Mouse (Mus musculus): ENCODE results near the gene Otulin. TPM values are rescaled to one million over a fixed set of nuclear protein-coding genes. Genes with fewer than 3 reads are reported as not detected.

Gene Otulin
- total RNA-seq, 2 experiments from 2014 or later, result 22.8 to 28.6 TPM

- DNase-seq (ENCODE audit: extremely low spot score in 1 of 2, low spot score in 2 of 2), result no peak
- intact Hi-C loops (cut with DNase I), result no loop called here
Observed at GRCm38 (mm10) chr15:27592620-27593320, 37.7 kb downstream of the Otulin start.

GRCm38 (mm10) chr15:27590812-27591211 lies 39.7 kb downstream of the Otulin start:
- intact Hi-C loops (cut with DNase I), result no loop called here
- DNase-seq (ENCODE audit: extremely low spot score in 1 of 2, low spot score in 2 of 2), result no peak

DNA sequence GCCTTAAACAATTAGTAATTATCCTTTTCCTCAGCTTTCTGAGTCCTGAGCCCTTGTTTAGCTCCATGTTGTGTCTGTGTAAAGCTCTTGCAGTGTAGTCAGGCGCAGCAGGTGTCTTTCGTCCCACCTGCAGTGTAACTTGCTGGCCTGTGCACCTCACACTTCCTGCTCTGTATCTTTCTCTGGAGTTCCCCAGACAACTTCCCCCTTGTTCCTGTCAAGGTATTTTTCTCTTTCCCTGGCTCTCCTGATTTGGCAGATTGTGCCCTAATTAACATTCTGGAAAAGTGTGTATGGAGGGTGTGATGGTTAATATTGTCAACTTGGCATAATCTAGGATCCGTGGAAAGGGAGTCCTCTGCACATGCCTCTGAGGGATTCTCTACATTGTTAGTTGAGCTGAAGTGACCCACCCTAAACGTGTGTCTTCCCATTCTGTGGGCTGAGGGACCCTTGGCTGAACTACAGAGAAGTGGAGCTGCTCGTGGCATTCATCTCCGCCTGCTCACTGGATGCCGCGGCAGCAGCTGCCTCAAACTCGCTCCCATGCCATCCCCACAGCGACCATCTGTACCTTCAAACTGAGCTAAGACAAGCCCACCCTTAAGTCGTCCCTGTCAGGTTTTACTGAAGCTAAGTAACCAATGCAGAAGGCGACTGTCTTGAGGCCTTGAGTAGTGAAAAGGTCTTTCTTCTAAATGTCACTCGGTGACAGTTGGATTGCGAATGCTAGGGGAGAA lies 42.2 kb downstream of the Otulin start:
- intact Hi-C loops (cut with DNase I), result no loop called here
- DNase-seq (ENCODE audit: extremely low spot score in 1 of 2, low spot score in 2 of 2), result no peak

- intact Hi-C loops (cut with DNase I), result no loop called here
- DNase-seq (ENCODE audit: extremely low spot score in 1 of 2, low spot score in 2 of 2), result no peak
Observed at GRCm38 (mm10) chr15:27586093-27586480, 44.4 kb downstream of the Otulin start.

DNA sequence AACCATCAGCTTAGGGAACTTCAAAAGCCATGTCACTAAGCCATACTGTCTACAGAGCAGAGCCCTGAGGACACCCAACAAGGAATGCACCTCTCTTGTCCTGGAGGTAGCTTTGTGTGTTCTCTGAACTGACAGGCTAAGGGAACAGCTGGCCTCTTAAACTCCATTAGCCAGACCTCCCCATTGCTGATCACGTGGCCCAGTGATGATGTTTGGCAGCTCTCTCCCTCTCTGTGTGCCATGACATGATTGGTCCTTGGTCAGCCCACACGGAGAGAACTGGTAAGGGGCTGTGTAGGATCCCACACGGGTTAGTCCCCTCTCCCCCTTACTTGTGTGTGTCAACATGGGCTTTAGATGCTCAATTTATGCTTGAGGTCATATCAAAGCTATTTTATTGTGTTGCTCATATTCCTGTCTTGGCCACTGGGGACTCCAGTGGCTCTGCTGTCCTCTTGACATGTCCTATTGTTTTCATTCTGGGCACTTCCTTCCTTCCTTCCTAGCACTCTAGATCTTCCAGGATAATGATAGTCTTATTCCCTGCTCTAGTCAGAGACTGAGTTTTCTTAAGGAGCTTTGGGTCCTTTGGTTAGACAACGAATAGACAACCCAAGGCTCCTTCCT lies 44.9 kb downstream of the Otulin start:
- intact Hi-C loops (cut with DNase I), result no loop called here
- no peak for DNase-seq (ENCODE audit: extremely low spot score in 1 of 2, low spot score in 2 of 2)

- intact Hi-C loops (cut with DNase I), result loop anchor here (5.0 kb wide), 2 partner anchors 116 to 266 kb away; partner anchors contain the start of gene Ank
- no peak for DNase-seq (ENCODE audit: extremely low spot score in 1 of 2, low spot score in 2 of 2)
Observed at GRCm38 (mm10) chr15:27583620-27584019, 46.9 kb downstream of the Otulin start.

DNA sequence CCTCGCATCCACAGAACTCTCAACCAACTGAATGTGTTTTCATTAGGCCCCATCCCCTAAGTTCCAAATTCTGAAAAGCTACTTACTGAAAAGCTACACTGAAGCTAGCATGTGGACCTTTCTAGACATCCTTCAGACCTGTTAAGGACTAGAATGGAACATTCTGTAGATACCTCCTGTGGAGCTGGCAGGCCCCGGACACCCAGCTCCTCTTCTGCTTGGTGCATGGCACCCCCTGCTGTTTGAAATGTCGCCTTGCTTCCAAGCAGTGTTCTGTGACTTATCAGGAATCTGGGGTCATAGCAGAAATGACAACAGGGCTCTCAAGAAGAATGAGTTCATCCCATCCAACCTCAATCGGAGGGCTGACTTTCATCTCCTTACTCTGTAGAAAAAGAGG lies 47.5 kb downstream of the Otulin start:
- peak in 1 of 2 experiments; percentile 74 for DNase-seq (ENCODE audit: extremely low spot score in 1 of 2, low spot score in 2 of 2)
- intact Hi-C loops (cut with DNase I), result loop anchor here (5.0 kb wide), 2 partner anchors 116 to 266 kb away; partner anchors contain the start of gene Ank

DNA sequence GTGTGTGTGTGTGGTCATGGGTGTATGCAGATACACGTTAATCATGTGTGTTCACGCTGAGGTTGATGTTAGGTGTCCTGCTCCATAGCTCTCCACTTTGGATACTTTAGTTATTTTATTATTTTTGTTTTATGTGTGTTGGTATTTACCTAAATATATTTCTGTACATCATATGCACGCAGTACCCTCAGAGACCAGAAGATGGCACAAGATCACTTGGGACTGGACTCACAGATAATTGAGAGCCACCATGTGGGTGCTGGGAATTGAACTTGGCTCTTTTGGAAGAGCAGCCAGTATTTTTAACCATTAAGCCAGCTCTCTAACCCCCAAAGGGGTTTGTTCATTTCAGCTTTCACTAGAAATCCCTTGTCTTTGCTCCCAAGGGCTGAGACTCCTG lies 48.1 kb downstream of the Otulin start:
- no peak for DNase-seq (ENCODE audit: extremely low spot score in 1 of 2, low spot score in 2 of 2)
- intact Hi-C loops (cut with DNase I), result loop anchor here (5.0 kb wide), 2 partner anchors 115 to 265 kb away; partner anchors contain the start of gene Ank

DNA sequence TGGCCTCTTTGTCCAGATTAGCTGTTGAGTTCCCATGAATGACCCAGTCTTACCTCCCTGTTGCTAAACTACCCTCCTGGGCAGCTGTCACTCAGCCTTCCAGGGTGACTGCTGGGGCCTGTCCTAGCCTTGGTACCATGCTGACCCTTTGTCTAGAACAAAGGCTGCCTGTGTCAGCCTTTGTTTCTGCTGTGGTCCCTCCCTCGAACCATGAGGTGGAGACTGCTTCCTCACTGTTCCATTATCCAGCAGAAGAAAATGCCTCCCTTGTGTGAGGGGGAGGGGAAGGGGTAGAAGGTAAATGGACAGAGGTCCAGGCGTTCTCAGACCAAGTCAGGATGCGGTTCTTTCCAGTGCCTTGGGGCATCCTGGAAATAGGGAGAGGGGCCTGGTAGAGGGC lies 48.9 kb downstream of the Otulin start:
- DNase-seq (ENCODE audit: extremely low spot score in 1 of 2, low spot score in 2 of 2), result no peak
- intact Hi-C loops (cut with DNase I), result loop anchor here (5.0 kb wide), 2 partner anchors 114 to 264 kb away; partner anchors contain the start of gene Ank

GRCm38 (mm10) chr15:27580771-27581170 lies 49.7 kb downstream of the Otulin start:
- DNase-seq (ENCODE audit: extremely low spot score in 1 of 2, low spot score in 2 of 2), result no peak
- intact Hi-C loops (cut with DNase I), result loop anchor here (5.0 kb wide), 2 partner anchors 113 to 263 kb away; partner anchors contain the start of gene Ank

DNA sequence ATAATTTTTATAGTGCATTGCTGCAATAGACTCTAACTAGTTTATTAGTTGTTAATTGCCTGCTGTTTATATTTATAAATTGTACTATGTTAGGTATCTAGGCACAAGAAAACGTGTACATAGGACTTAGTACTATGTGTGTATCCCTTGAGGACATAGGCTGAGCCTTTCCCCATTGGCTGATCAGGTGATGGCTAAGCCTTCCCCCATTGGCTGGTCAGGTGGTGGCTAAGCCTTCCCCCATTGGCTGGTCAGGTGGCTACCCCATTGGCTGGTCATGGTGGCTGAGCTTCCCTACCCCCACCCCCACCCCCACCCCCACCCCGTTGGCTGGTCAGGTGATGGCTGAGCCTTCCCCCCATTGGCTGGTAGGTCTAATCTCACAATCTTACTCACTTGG lies 50.6 kb downstream of the Otulin start:
- intact Hi-C loops (cut with DNase I), result loop anchor here (5.0 kb wide), 2 partner anchors 113 to 263 kb away; partner anchors contain the start of gene Ank
- DNase-seq (ENCODE audit: extremely low spot score in 1 of 2, low spot score in 2 of 2), result no peak

DNA sequence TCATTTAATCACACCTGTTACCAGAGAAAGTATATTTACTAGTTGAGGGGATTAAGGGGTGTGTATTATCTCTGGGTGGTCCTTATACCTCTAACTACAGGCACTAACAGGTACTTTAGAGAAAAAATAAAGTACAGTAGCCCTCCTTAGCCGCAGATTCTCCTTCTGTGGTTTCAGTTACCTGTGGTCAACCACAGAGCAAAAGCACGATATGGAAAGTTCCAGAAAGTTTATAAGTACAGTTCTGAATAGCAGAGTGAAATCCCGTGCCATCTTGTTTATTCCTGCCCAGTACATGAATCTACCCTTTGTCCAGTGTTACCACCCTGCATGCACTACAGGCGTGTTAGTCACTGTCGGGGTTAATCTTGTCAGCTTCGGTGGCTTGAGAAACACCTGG lies 51.6 kb downstream of the Otulin start:
- DNase-seq (ENCODE audit: extremely low spot score in 1 of 2, low spot score in 2 of 2), result no peak
- intact Hi-C loops (cut with DNase I), result no loop called here

DNA sequence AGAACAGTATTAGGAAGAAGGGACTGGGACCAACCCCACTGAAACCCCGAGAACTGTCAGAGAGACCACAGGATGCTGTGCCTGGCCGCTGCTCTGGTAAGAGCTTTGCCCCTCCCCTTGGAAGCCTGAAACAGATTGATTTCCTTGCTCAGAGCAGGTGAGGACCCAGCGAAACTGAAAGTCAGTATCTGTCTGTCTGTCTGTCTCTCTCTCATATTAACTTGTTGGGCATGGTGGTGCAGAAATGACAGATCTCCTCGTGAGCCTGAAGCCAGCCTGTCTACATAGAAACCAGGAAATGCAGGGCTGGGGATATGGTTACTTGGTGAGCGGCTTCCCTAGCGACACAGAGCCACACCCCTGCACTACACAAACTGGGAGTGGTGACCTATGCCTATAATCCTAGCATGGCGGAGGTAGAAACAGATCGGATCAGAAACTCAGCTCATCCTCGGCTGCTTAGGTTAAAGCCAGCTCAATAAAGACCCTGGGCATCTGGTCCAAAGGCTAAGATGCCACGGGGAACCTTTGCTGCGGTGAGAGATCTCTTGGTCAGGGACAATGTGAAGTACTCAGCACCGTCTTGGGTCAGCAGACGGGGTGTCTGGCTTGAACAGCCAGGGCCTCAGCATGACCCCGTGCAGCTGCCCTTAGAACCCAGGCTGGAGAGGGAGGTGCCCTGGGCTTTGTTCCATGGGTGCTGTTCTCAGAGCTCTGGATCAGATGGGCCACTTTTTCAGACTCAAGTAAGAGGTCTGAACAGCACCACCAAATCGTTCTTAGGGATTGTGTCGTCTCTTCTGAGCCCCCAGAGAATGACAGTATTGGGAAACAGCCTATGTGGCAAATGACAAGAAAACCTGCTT lies 52.3 kb downstream of the Otulin start:
- no peak for DNase-seq (ENCODE audit: extremely low spot score in 1 of 2, low spot score in 2 of 2)
- intact Hi-C loops (cut with DNase I), result no loop called here

- intact Hi-C loops (cut with DNase I), result no loop called here
- no peak for DNase-seq (ENCODE audit: extremely low spot score in 1 of 2, low spot score in 2 of 2)
Observed at GRCm38 (mm10) chr15:27576886-27577285, 53.6 kb downstream of the Otulin start.

DNA sequence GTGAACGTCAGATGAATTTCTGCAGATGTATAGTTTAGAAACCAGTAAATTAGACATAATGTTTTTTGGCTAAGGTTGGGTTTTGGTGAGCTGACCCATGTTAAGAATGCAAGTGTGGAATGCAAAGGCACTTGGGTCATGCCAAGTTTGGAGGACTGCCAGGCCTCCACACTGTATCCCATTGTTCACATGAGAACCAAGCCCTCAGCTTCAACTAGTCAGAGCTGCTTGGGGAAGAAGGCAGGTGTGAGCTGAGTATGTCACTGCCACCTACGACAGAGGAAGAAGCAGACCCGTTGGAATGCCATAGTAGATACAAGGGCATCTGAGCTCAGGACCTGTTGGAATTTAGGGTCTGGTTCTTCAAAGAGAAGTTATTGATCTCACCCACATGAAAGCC lies 54.6 kb downstream of the Otulin start:
- intact Hi-C loops (cut with DNase I), result no loop called here
- no peak for DNase-seq (ENCODE audit: extremely low spot score in 1 of 2, low spot score in 2 of 2)

DNA sequence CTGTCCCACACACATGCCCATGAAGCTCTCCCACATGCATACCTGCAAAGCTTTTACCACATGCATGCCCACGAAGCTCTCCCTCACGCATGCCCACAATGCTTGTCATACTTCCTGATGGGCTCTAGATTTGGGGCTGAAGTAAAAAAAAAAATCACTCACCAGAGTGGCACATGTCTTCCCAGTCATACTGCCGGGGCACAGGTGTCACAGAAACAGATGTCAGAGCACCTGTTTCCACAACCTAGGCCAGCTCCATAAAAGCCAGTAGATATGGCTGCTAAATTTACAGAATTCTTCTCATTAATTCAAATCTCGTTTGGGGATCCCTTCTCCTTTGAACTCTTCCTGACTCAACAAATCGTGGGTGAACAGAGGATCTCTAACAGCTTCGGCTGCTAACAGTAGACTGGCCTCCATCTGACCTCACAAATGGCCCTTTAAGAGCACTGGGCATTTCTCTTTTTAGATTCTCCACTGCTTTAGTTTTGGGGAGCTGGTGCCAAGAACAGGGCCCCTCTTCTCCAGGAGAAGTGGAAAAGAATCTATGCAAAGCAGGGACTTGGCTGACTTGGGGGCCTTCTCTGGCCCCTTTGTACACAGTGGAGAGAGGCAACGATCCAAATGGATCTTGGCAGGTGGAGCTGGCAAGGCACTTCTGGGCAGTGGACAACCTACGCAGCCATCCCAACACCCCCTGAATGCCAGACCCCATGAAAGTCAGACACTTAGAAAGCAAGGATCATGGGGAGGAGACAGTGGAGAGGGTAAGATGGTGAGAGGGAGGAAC lies 55.3 kb downstream of the Otulin start:
- no peak for DNase-seq (ENCODE audit: extremely low spot score in 1 of 2, low spot score in 2 of 2)
- intact Hi-C loops (cut with DNase I), result no loop called here

GRCm38 (mm10) chr15:27571179-27571578 lies 59.3 kb downstream of the Otulin start:
- peak in 1 of 2 experiments; percentile 42 for DNase-seq (ENCODE audit: extremely low spot score in 1 of 2, low spot score in 2 of 2)
- intact Hi-C loops (cut with DNase I), result no loop called here

DNA sequence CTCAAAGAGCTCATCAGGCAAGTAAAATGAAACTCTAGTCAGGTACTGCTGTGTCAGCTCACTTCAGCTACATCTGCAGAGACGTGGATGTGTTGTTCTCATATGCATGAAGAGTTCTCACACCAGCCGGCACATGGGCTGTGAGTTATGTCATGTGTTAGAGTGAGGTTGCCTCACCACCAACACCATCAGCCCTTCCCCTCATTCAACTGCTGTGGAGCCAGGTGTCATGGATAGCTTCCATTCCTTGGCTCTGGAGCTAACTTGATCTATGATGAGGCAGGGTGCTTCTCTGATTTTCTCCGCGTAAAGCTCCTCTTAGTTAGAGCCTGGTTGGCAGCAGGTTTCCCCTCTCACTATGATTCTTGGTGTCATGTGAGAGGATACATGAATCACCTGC lies 60.1 kb downstream of the Otulin start:
- no peak for DNase-seq (ENCODE audit: extremely low spot score in 1 of 2, low spot score in 2 of 2)
- intact Hi-C loops (cut with DNase I), result no loop called here

Data from left cerebral cortex, postnatal 10 days (tissue).